Mouse (Mus musculus) kidney, adult 2 months (tissue): ENCODE measurements around the gene Letmd1. TPM values are rescaled to one million over a fixed set of nuclear protein-coding genes. Genes with fewer than 3 reads are reported as not detected.

ENCODE experiments used
- DNase-seq: peaks from one replicate; pipeline ENCODE4 v3.0.0; 2021
- H3K27ac ChIP-seq: fragments of 200-500 bp; 2 replicates; pipeline ENCODE4 v1.5.1; 2012; ENCODE audit warnings: low read depth, low read length, control low read depth, inconsistent platforms; ENCODE audit not compliant: insufficient read depth
- H3K27me3 ChIP-seq: fragments of 200-500 bp; replicated peaks from 2 replicates; pipeline ENCODE4 v1.6.1; 2012; ENCODE audit warnings: mild to moderate bottlenecking, moderate library complexity, low read length, inconsistent platforms; ENCODE audit not compliant: control insufficient read depth, insufficient read depth
- H3K36me3 ChIP-seq: fragments of 200-500 bp; 2 replicates; pipeline ENCODE4 v1.6.1; 2012; ENCODE audit warnings: mild to moderate bottlenecking, moderate library complexity, low read length, inconsistent platforms; ENCODE audit not compliant: control insufficient read depth, insufficient read depth
- H3K4me1 ChIP-seq: fragments of 200-500 bp; 2 replicates; pipeline ENCODE4 v1.6.1; 2011; ENCODE audit warnings: low read length; ENCODE audit not compliant: control insufficient read depth, insufficient read depth
- H3K4me3 ChIP-seq: fragments of 200-500 bp; 2 replicates; pipeline ENCODE4 v1.5.1; 2011; ENCODE audit warnings: mild to moderate bottlenecking, low read depth, low read length, control low read depth; ENCODE audit not compliant: insufficient read depth
- CTCF ChIP-seq: fragments of 200-500 bp; conservative IDR thresholded peaks from 2 replicates; pipeline ENCODE4 v1.5.1; 2011; ENCODE audit warnings: low read depth, mild to moderate bottlenecking, control low read depth, low read length, moderate library complexity, mixed read lengths; ENCODE audit not compliant: insufficient read depth, insufficient read length
- POLR2A ChIP-seq: fragments of 200-500 bp; IDR thresholded peaks from one replicate; pipeline ENCODE4 v1.6.1; 2011; ENCODE audit warnings: low read depth, low read length, control low read depth
- WGBS: fragments of 180-500 bp; shearing (Covaris S2); methylation state at CpG from one replicate; pipeline ENCODE4 v1.1.7; 2018; 5-methylcytosine and 5-hydroxymethylcytosine counted together
- polyA plus RNA-seq: library from polyadenylated mRNA; depleted of rRNA; stranded (reverse); fragments of >200 nt; gene quantifications from 2 replicates; pipeline ENCODE4 v1.2.3, GENCODE M21; 2012

The Letmd1 gene
- polyA plus RNA-seq, 1 experiment: 79.0 TPM

DNA sequence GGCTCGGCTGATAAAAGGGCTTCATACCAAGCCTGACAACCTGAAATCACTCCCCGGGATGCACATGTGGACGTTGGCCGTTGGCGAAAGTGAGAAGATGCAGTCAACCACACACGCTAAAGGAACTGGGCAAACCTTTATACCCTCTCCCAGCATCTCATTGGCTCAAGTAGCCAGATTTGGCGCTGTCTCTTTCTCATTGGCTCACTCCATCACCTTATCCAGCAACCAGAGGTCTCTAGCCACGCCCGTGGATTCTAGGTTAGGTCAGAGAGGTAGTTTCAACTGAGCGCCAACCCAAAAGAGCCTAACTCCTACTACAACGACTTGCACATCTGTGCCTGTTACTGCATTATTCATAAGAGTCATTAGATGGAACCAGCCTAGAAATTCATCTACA, 16.3 kb upstream of the Letmd1 start:
- Histone ChIP-seq H3K4me3 (no peak overlapping the region), H3K27me3 (no peaks in the 10 kb centered on the region), H3K4me1 (no peaks in the 10 kb centered on the region; the same call in 1 of the 2 replicates), H3K27ac (no peak overlapping the region), H3K36me3 (no peaks in the 10 kb centered on the region)
- DNase-seq: no peak
- 78% methylated on average over 11 of the region's 11 CpGs for WGBS
- TF ChIP-seq CTCF: no peak
- no peak for TF ChIP-seq POLR2A

GRCm38 (mm10) chr15:100456356-100456991, 12.3 kb upstream of the Letmd1 start:
- H3K27me3 ChIP-seq: no peaks in the 10 kb centered on the region
- 53% methylated on average over 7 of the region's 7 CpGs for WGBS

DNA sequence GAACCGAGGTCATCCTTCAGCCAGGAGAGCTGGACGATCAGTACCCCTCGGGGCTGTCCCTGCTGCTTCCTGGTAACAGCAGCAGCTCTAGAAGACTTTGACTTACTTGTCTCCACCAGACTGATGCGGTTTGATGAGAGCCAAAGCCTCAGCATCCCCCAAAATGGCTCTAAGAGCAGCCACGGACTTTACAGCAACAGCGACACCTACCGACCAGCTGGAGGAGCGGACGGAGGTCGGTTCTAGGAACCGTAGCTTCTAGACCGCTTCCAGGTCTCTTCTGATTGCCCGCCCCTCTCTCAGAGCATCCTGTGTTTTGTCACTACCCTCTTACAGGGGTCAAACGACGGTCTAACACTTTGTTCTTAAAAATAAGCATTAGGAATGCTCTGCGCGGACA, 11.5 kb upstream of the Letmd1 start:
- TF ChIP-seq POLR2A (no peak), CTCF (peak; percentile 95)
- no peaks in the 10 kb centered on the region for H3K36me3 ChIP-seq
- no peaks in the 10 kb centered on the region for H3K27me3 ChIP-seq
- DNase-seq: peak; percentile 72
- peaks cover 8% of the 10 kb centered on the region; the same call in 1 of the 2 replicates for H3K4me1 ChIP-seq
- 4% methylated on average over 17 of the region's 17 CpGs for WGBS
- no peak overlapping the region for H3K4me3 ChIP-seq
- H3K27ac ChIP-seq: peak overlapping the region; percentile 54; the same call in 1 of the 2 replicates

More at GRCm38 (mm10) chr15:100456356-100456991, 12.3 kb upstream of the Letmd1 start:
- peaks cover 2% of the 10 kb centered on the region; the same call in 1 of the 2 replicates for H3K4me1 ChIP-seq
- H3K27ac ChIP-seq: peak overlapping the region; percentile 75
- peak; percentile 94 for DNase-seq
- no peaks in the 10 kb centered on the region for H3K36me3 ChIP-seq
- no peak for TF ChIP-seq POLR2A
- TF ChIP-seq CTCF: no peak
- no peak overlapping the region for H3K4me3 ChIP-seq

- no peak overlapping the region for H3K4me3 ChIP-seq
- DNase-seq: peak; percentile 77
- WGBS: 36% methylated on average over 10 of the region's 10 CpGs
- no peak overlapping the region for H3K27ac ChIP-seq
- peaks cover 15% of the 10 kb centered on the region; the same call in 1 of the 2 replicates for H3K4me1 ChIP-seq
- TF ChIP-seq POLR2A (no peak), CTCF (peak; percentile 73)
- no peaks in the 10 kb centered on the region for H3K27me3 ChIP-seq
- H3K36me3 ChIP-seq: no peaks in the 10 kb centered on the region
Measured at GRCm38 (mm10) chr15:100458055-100458454, 10.8 kb upstream of the Letmd1 start.

- H3K27me3 ChIP-seq: no peaks in the 10 kb centered on the region
- H3K36me3 ChIP-seq: no peaks in the 10 kb centered on the region
- peak overlapping the region; percentile 7; the same call in 1 of the 2 replicates for H3K27ac ChIP-seq
- DNase-seq: peak; percentile 75
- H3K4me1 ChIP-seq: peaks cover 17% of the 10 kb centered on the region; the same call in 1 of the 2 replicates
- H3K4me3 ChIP-seq: no peak overlapping the region
- TF ChIP-seq POLR2A (no peak), CTCF (no peak)
- 10% methylated on average over 12 of the region's 12 CpGs for WGBS
Measured at GRCm38 (mm10) chr15:100460942-100461341, 7.9 kb upstream of the Letmd1 start.

GRCm38 (mm10) chr15:100461646-100462045, 7.2 kb upstream of the Letmd1 start:
- H3K36me3 ChIP-seq: no peaks in the 10 kb centered on the region
- 48% methylated on average over 9 of the region's 9 CpGs for WGBS
- H3K4me1 ChIP-seq: peaks cover 17% of the 10 kb centered on the region; the same call in 1 of the 2 replicates
- no peaks in the 10 kb centered on the region for H3K27me3 ChIP-seq
- H3K4me3 ChIP-seq: no peak overlapping the region
- no peak for DNase-seq
- TF ChIP-seq POLR2A (no peak), CTCF (no peak)
- H3K27ac ChIP-seq: peak overlapping the region; percentile 87

GRCm38 (mm10) chr15:100462086-100462485, 6.7 kb upstream of the Letmd1 start:
- Histone ChIP-seq H3K36me3 (no peaks in the 10 kb centered on the region), H3K4me1 (peaks cover 17% of the 10 kb centered on the region; the same call in 1 of the 2 replicates), H3K27me3 (no peaks in the 10 kb centered on the region), H3K27ac (peak overlapping the region; percentile 87), H3K4me3 (no peak overlapping the region)
- peak; percentile 93 for DNase-seq
- WGBS: 28% methylated on average over 5 of the region's 5 CpGs
- TF ChIP-seq CTCF: no peak
- TF ChIP-seq POLR2A: no peak

DNA sequence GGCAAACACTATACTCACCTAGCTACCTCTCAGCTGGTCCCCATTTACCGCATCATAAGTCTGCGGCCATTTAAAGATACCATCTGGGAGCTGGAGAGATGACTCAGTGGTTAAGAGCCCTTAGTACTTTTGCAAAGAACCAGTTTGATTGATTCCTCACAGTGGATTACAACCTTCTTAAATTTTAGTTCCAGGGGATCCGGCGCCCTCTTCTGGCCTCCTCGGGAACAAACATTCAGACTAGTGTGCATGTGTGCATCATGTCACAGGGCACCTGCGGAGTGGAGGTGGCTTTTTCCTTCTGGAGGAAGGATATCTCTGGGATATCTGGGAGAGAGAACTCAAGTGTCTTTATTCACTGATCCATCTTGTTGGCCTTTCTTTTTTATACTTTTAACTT, 5.1 kb upstream of the Letmd1 start:
- WGBS: 22% methylated on average over 6 of the region's 6 CpGs
- H3K36me3 ChIP-seq: no peaks in the 10 kb centered on the region
- H3K4me3 ChIP-seq: no peak overlapping the region
- DNase-seq: peak; percentile 85
- H3K4me1 ChIP-seq: peaks cover 20% of the 10 kb centered on the region; the same call in 1 of the 2 replicates
- no peak overlapping the region for H3K27ac ChIP-seq
- TF ChIP-seq CTCF: peak; percentile 74
- no peak for TF ChIP-seq POLR2A
- no peaks in the 10 kb centered on the region for H3K27me3 ChIP-seq
